12 mouse cellular contexts compared by ENCODE assay signal in genomic region chr2:33783419-33783818, GRCm38 (mm10).
DNase-seq lines count a peak whose midpoint lies in the region; ATAC-seq and TF ChIP-seq lines count a peak whose summit lies in the region.
"Had no signal": no experiment of that assay in that cellular context is flagged by ENCODE, and none has a peak within 500 bp of the region (broad histone marks: within the 10 kb centered on the region; RNA-seq: fewer than 3 reads in every experiment).

No protein-coding gene starts in this region.

- TF ChIP-seq EP300 in heart, adult 2 months (IDR thresholded peaks at IDR 0.05; ENCODE audit: insufficient read depth, low read depth, low read length): no peak

- H3K79me2 ChIP-seq in heart, adult 2 months (replicated peaks; ENCODE audit: control insufficient read depth, insufficient read depth, low read length): no peaks in the 10 kb centered on the region

- TF ChIP-seq POLR2A in heart, adult 2 months (IDR thresholded peaks at IDR 0.05; ENCODE audit: insufficient read depth, low read depth, low read length): no peak

- intact Hi-C loops in heart, adult 2 months (cut with DNase I): no loop called here

- no peak overlapping the region for H3K4me2 ChIP-seq in heart, embryonic 12.5 days
- H3K4me2 ChIP-seq in midbrain, embryonic 14.5 days (ENCODE audit: low read length): no peak overlapping the region
- no peak overlapping the region for H3K4me2 ChIP-seq in midbrain, embryonic 11.5 days
- H3K4me2 ChIP-seq in forebrain, embryonic 14.5 days (ENCODE audit: low read length): no peak overlapping the region
- H3K4me2 ChIP-seq in stomach, embryonic 14.5 days (replicated peaks; ENCODE audit: low read depth, low read length): no peak overlapping the region
- H3K4me2 ChIP-seq: heart, embryonic 13.5 days; lung, embryonic 15.5 days had no signal

- peak; percentile 27 to 42 for DNase-seq in heart, adult 2 months
- DNase-seq in midbrain, embryonic 14.5 days: no peak
- DNase-seq in midbrain, embryonic 11.5 days (ENCODE audit: low spot score, missing footprints): no peak
- DNase-seq in forebrain, embryonic 14.5 days (ENCODE audit: low spot score): no peak
- DNase-seq in thymus, adult 18-20 months: no peak
- DNase-seq in kidney, postnatal 10 days: no peak
- DNase-seq: thymus, postnatal 36 days had no signal

- H3K4me3 ChIP-seq in heart, adult 2 months: no peak overlapping the region
- no peak overlapping the region for H3K4me3 ChIP-seq in heart, embryonic 12.5 days
- H3K4me3 ChIP-seq in midbrain, embryonic 14.5 days (replicated peaks; ENCODE audit: low read depth, low read length): no peak overlapping the region
- H3K4me3 ChIP-seq in midbrain, embryonic 11.5 days (ENCODE audit: low read depth, low read length): no peak overlapping the region
- no peak overlapping the region for H3K4me3 ChIP-seq in forebrain, embryonic 14.5 days (ENCODE audit: low read depth, low read length)
- H3K4me3 ChIP-seq in stomach, embryonic 14.5 days (ENCODE audit: low read depth, low read length): no peak overlapping the region
- H3K4me3 ChIP-seq: heart, embryonic 13.5 days; lung, embryonic 15.5 days had no signal

- ATAC-seq in heart, embryonic 12.5 days (ENCODE audit: insufficient number of reproducible peaks, low FRiP score): no peak
- no peak for ATAC-seq in midbrain, embryonic 14.5 days (ENCODE audit: low FRiP score, low TSS enrichment)
- ATAC-seq in midbrain, embryonic 11.5 days (ENCODE audit: low FRiP score): no peak
- no peak for ATAC-seq in forebrain, embryonic 14.5 days
- 0 out of 2 replicates have a peak, but pooled peaks have one; percentile 16 for ATAC-seq in stomach, embryonic 14.5 days (ENCODE audit: insufficient number of reproducible peaks, insufficient read depth, low FRiP score, low read depth)

- no peaks in the 10 kb centered on the region for H3K36me3 ChIP-seq in heart, adult 2 months (ENCODE audit: control insufficient read depth, insufficient read depth, low read length)
- peaks cover 19% of the 10 kb centered on the region for H3K36me3 ChIP-seq in heart, embryonic 12.5 days
- 0 out of 2 replicates have a peak, but pooled peaks cover under 1% of the 10 kb centered on the region for H3K36me3 ChIP-seq in midbrain, embryonic 14.5 days (ENCODE audit: control insufficient read depth, insufficient read depth, low read length)
- peaks cover 6% of the 10 kb centered on the region for H3K36me3 ChIP-seq in midbrain, embryonic 11.5 days (ENCODE audit: control insufficient read depth, insufficient read depth, low read length)
- H3K36me3 ChIP-seq in forebrain, embryonic 14.5 days (ENCODE audit: control insufficient read depth, insufficient read depth, low read length): no peaks in the 10 kb centered on the region
- H3K36me3 ChIP-seq in stomach, embryonic 14.5 days (ENCODE audit: control insufficient read depth, insufficient read depth, low read length): peaks cover 6% of the 10 kb centered on the region; the same call in 1 of the 2 replicates

- no peak overlapping the region; the same call in 1 of the 2 replicates for H3K27ac ChIP-seq in heart, adult 2 months
- H3K27ac ChIP-seq in heart, embryonic 12.5 days (ENCODE audit: poor library complexity, severe bottlenecking): no peak overlapping the region
- H3K27ac ChIP-seq in midbrain, embryonic 14.5 days (replicated peaks; ENCODE audit: low read depth, low read length): peak overlapping the region; percentile 22; the same call in 1 of the 2 replicates
- no peak overlapping the region for H3K27ac ChIP-seq in midbrain, embryonic 11.5 days (ENCODE audit: low read depth, low read length)
- H3K27ac ChIP-seq in forebrain, embryonic 14.5 days (ENCODE audit: low read depth, low read length): peak overlapping the region; percentile 29; the same call in 1 of the 2 replicates
- H3K27ac ChIP-seq in stomach, embryonic 14.5 days (ENCODE audit: low read length): no peak overlapping the region
- H3K27ac ChIP-seq: heart, embryonic 13.5 days; lung, embryonic 15.5 days had no signal

- no peak overlapping the region for H3K9ac ChIP-seq in heart, adult 2 months (ENCODE audit: low read depth, low read length)
- no peak overlapping the region for H3K9ac ChIP-seq in heart, embryonic 12.5 days
- no peak overlapping the region for H3K9ac ChIP-seq in midbrain, embryonic 14.5 days (replicated peaks; ENCODE audit: low read length)
- H3K9ac ChIP-seq in midbrain, embryonic 11.5 days (ENCODE audit: low read length): no peak overlapping the region
- H3K9ac ChIP-seq in forebrain, embryonic 14.5 days (ENCODE audit: low read length): no peak overlapping the region
- no peak overlapping the region for H3K9ac ChIP-seq in stomach, embryonic 14.5 days (replicated peaks; ENCODE audit: low read depth, low read length)
- H3K9ac ChIP-seq: heart, embryonic 13.5 days; lung, embryonic 15.5 days had no signal

- TF ChIP-seq CTCF in heart, adult 2 months (IDR thresholded peaks at IDR 0.05): peak; percentile 38

- H3K9me3 ChIP-seq in heart, embryonic 12.5 days (replicated peaks): peaks cover 19% of the 10 kb centered on the region
- H3K9me3 ChIP-seq in midbrain, embryonic 14.5 days (ENCODE audit: control insufficient read depth, low read length): no peaks in the 10 kb centered on the region
- H3K9me3 ChIP-seq in midbrain, embryonic 11.5 days (ENCODE audit: control insufficient read depth, low read length): peaks cover 8% of the 10 kb centered on the region
- no peaks in the 10 kb centered on the region for H3K9me3 ChIP-seq in forebrain, embryonic 14.5 days (replicated peaks; ENCODE audit: control insufficient read depth, low read length)
- peaks cover 16% of the 10 kb centered on the region for H3K9me3 ChIP-seq in stomach, embryonic 14.5 days (ENCODE audit: control insufficient read depth, low read depth, low read length)

- WGBS in heart, adult 2 months: 76% methylated on average over 7 of the region's 7 CpGs
- WGBS in heart, embryonic 12.5 days: 76% methylated on average over 7 of the region's 7 CpGs
- 91% methylated on average over 7 of the region's 7 CpGs for WGBS in midbrain, embryonic 14.5 days
- WGBS in midbrain, embryonic 11.5 days: 87% methylated on average over 7 of the region's 7 CpGs
- 77% methylated on average over 7 of the region's 7 CpGs for WGBS in forebrain, embryonic 14.5 days
- WGBS in stomach, embryonic 14.5 days: 91% methylated on average over 7 of the region's 7 CpGs

- no peaks in the 10 kb centered on the region for H3K27me3 ChIP-seq in heart, adult 2 months (ENCODE audit: control insufficient read depth, insufficient read depth, low read length)
- H3K27me3 ChIP-seq in heart, embryonic 12.5 days (replicated peaks): no peaks in the 10 kb centered on the region
- no peaks in the 10 kb centered on the region for H3K27me3 ChIP-seq in midbrain, embryonic 14.5 days (ENCODE audit: control insufficient read depth, insufficient read depth, low read length)
- H3K27me3 ChIP-seq in midbrain, embryonic 11.5 days (ENCODE audit: control insufficient read depth, insufficient read depth, low read length): no peaks in the 10 kb centered on the region
- H3K27me3 ChIP-seq in forebrain, embryonic 14.5 days (replicated peaks; ENCODE audit: control insufficient read depth, insufficient read depth, low read length): no peaks in the 10 kb centered on the region
- H3K27me3 ChIP-seq in stomach, embryonic 14.5 days (ENCODE audit: control insufficient read depth, insufficient read depth, low read length): no peaks in the 10 kb centered on the region
- H3K27me3 ChIP-seq: CH12.LX; heart, embryonic 13.5 days; lung, embryonic 15.5 days had no signal

- H3K4me1 ChIP-seq in heart, adult 2 months (ENCODE audit: control insufficient read depth, insufficient read depth, low read length): peaks cover 1% of the 10 kb centered on the region; the same call in 1 of the 2 replicates
- H3K4me1 ChIP-seq in heart, embryonic 12.5 days (replicated peaks): peaks cover 13% of the 10 kb centered on the region; the same call in 1 of the 2 replicates
- H3K4me1 ChIP-seq in midbrain, embryonic 14.5 days (ENCODE audit: control insufficient read depth, insufficient read depth, low read length): peaks cover 49% of the 10 kb centered on the region
- peaks cover 27% of the 10 kb centered on the region for H3K4me1 ChIP-seq in midbrain, embryonic 11.5 days (ENCODE audit: control insufficient read depth, insufficient read depth, low read length)
- H3K4me1 ChIP-seq in forebrain, embryonic 14.5 days (ENCODE audit: control insufficient read depth, insufficient read depth, low read length): peaks cover 56% of the 10 kb centered on the region
- H3K4me1 ChIP-seq in stomach, embryonic 14.5 days (ENCODE audit: control insufficient read depth, insufficient read depth, low read length): peaks cover 15% of the 10 kb centered on the region

Comparison
In these comparisons a context has a peak if more than half of its experiments do, and no peak if none do; other contexts are left out.
1. H3K27ac ChIP-seq: peak in midbrain, embryonic 14.5 days (single experiment) and forebrain, embryonic 14.5 days (single experiment); none in heart, adult 2 months (single experiment), heart, embryonic 12.5 days (single experiment), midbrain, embryonic 11.5 days (single experiment) and stomach, embryonic 14.5 days (single experiment).
2. DNase-seq: peak in heart, adult 2 months (2 of 2); none in midbrain, embryonic 14.5 days (single experiment), midbrain, embryonic 11.5 days (single experiment), forebrain, embryonic 14.5 days (single experiment), thymus, adult 18-20 months (0 of 2) and kidney, postnatal 10 days (single experiment).